Mouse (Mus musculus): ENCODE measurements around the gene Pls1. TPM values are rescaled to one million over a fixed set of nuclear protein-coding genes. Genes with fewer than 3 reads are reported as not detected.
A peak's percentile ranks its signal among the peaks of the same experiment; 100 is the strongest.

Pls1 gene
- total RNA-seq, 2 experiments from 2014 or later, result 0.42 to 0.77 TPM

DNA sequence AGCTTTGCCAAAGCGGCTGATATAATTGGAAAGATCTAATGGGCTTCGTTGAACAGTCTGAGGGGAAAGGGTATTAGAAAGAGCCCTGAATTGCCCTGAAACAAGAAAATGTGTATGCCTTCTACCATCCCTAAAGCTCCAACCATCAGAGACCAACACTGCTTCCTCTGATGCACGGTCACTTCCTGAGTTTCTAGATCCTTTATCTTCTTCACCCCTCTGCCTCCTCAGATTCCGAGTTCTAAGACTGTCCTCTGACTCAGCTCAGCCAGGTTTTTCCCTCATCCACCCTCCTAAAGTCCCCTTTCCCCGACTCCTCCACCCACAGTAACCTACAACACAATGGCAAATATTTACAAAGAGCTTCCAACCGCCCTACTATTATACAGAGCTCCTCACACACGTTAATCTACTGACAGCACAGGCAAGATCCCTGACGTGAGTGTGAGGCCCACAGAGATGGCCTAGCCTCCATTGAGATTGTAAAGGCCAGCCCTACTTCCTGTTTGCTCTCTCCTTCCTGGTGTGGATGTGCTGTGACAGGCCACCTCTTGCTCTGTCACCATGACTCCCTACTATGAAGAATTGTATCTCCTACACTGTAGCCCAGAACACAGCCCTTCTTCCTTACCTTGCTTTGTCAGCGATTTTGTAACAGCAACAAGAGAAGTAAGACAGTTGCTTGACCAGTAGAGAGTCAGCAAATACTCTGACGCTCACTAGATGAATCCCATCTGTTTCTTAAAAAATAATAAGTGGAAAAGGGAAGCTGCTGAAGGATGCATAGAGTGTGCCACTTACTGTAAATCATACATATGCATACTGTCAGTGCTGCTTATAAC, 43.3 kb downstream of the Pls1 start:
- DNase-seq, result no peak

DNA sequence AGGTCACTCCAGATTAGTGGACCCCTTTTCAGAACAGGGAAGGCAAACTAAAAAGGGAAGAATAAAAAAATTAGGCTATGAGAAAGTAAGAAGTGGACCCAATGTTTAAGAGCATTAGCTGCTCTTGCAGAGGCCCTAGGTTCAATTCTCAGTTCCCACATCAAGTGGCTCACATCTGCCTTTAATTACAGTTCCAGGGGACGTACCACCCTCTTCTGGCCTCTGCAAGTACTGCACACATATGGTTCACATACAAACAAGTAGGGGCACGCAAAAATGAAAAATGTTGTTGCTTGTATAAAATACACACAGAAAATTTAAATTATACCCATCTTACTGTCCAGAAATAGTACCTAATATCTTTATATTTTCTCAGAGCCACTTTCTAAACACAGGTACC, 48.8 kb downstream of the Pls1 start:
- DNase-seq, result no peak

DNA sequence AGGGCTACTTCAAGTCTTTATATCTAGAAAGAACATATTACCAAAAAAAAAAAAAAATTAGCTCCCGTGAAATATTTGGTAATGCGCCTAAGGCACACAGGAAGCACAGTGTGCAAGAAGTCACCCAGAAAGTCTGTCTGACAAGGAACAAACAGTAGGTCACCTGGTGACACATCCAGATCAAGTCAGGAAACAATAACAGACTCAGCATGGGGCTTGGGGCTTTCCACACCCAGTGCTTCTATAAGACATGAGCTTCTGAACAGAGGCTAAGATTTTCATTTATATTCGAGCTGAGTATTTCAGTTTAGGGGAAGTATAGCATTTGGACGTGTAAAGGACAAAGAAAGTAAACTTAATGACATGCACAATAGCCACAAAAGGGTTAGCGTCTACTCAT, 49.3 kb downstream of the Pls1 start:
- DNase-seq, result no peak

DNA sequence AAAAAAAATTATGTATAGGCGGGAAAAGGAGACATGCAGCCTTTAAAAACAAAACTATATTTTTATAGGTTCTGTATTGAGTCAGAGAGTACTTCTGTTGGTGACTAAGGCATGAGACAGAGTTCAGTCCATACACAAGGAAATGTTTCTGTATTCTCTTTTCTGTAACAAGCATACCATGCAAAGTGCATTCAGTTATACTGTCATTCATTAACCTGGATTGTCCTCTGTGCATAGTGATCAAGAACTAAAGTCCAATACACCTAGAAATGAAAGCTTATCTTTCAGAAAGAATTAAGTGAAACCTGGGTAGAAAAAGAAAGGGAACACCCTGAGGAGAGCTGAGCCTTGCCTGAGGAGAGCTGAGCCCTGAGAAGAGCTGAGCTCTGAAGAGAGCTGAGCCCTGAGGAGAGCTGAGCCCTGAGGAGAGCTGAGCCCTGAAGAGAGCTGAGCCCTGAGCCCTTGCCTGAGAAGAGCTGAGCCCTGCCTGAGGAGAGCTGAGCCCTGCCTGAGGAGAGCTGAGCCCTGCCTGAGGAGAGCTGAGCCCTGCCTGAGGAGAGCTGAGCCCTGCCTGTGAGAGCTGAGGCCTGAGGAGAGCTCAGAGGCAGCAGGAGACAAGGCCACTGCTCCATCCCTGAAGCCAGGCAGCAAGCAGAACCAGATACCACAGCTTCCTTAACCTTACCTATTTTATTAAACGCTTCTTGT, 49.9 kb downstream of the Pls1 start:
- no peak for DNase-seq

DNA sequence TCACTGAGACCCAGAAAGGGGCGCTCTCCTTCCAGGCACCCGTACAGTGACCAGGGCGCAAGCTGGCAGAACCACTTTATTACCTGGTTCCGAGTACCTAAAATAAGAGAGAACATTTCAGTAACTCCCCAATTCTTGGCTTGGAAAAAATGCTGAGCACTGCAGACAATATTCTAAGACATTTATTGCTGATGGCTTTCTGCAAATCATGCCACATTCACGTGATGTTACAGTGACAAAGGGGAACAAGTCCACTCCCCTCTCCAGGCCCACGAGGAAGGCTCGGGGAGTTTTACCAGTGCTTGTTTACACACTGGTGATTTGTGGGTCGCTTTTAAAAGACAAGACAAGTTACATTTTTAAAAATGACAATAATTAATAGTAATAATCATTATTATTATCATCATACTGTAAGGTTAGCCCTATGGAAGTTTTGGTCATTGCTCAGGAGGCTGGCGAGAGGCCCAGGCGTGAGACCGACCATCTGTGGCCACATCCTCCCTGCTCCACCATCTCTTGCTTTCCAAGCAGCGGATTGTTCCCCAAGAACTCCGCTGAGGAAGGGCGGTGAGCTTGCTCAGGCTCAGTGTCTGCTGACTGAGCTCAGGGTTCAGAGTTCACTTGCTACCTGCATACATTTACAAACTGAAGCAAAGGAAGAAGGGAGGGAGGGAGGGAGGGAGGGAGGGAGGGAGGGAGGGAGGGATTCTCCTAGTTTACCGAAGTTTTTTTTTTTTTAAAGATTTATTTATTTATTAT, 50.9 kb downstream of the Pls1 start:
- no peak for DNase-seq

DNA sequence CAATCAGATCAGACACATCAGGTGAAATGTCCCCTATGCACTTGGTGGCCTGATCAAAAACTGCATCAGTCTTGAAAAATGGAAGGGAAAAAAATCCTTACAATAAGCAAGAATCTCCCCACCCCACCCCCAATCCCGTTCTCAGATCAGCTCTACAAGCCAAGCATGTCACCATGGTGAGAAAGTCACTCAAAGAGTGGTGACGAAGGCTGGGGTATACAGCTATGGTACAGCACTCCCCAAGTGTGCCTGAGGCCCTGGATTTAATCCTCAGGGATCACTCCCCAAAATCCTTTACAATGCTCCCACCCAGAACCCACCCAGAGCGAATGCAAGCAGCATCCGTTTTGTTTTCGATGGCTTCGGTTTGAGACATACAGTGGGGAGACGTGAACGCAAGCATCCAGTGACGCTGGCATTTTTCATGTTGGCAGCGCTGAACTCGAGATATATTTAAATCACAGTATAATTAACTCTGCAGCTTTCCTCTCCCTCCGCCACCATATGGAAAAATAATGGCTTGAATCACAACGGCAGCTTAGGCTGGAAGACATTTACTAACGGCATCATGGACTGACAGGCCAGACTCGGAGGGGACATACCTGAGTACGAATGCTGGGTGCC, 60.1 kb downstream of the Pls1 start:
- DNase-seq, result no peak

DNA sequence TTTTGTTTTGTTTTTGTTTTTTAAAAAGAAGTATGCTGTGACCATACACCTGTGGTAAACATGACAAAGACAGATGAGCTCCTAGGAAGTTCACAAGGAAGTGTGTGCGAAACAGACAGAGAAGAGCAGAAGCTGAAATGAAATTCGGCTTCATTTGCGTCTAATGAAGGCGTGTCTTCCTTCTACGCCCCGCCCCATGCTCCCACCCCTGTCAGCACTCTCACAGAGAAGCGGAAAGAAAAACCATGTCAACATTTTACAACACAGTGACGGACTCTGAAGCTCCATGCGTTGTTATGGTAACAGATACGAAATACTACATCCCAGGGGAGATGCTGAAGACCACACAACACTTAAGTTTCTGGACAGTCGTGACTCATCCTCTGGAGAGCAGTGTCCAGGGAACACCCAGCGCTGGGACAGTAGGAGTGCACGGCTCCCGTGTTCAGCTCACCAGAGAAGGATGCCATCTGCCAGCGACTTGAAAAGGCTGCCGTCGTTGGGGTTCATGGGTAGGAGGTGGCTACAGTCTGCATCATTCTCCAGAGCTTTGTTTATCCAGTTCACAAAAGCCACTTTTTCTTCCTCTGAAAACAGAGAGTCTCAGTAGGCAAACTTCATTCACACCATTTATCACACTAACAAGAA, 61.3 kb downstream of the Pls1 start:
- no peak for DNase-seq

DNA sequence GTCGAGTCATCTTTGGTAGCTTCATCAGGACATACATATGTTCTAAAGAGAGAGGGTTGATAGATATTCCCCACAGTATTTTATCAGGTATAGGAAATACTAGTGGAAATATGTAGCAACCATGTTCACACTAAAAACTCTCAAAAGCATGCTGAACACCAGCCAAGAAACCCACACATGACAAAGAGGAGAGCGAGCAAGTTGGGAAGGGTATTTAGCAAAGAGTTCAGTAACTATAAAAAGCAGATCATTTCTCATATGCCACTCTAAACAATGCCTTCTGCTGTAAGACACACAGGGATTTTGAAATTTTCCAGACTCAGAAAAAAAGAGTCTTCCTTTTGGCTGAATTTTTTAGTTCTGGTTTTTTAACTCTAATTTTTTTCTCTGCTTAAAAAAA, 73.4 kb downstream of the Pls1 start:
- no peak for DNase-seq

DNA sequence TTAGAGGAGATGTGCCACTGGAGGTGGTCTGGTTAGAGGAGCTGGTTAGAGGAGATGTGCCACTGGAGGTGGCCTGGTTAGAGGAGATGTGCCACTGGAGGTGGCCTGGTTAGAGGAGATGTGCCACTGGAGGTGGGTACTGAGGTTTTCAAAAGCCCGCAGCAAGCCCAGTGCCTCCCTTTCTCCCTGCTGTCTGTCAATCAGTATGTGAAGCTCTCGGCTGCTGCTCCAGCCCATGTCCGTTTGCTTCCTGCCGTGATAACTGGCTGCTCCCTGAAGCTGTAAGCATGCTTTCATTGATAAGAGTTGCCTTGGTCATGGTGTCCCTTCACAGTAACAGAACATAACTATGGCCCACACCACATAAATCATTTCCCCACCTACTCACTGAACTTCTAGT, 81.9 kb downstream of the Pls1 start:
- no peak for DNase-seq

DNA sequence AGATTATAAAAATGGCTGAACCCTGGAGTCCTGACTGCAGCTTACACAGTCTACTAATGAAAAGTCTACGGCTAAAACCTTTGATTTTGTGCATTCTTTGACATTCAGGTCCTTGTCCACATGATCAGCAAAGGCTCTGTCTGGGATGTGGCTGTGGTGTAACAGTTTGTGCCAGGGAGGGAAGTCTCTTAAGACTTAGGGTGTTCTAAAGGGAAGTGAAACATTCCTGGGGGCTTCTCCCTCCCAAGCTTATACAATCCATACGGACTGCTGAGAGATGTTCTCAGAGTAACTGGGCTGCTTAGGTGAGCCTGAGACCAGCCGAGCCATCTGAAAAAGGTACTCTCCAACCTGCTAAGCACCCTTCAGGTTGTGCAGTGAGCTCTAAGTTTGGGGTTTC, 82.9 kb downstream of the Pls1 start:
- no peak for DNase-seq

DNA sequence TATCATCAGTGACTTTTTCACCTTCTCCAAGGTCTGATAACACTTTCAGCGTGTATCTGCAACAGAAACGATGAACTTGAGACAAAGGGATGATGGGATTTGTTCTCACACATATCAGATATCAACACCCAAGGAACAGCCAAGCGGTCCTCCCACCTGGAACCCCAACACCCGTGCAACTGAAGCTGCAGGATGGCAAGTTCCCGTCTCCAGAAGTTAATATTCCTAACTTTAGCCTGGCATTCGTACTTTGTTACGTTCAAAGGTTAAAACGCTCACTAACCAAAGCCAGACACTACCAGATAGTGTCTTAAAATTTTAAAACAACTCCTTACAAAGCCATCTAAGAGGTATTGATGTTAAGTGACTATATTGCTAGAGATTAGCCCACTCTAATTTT, 83.7 kb downstream of the Pls1 start:
- no peak for DNase-seq

DNA sequence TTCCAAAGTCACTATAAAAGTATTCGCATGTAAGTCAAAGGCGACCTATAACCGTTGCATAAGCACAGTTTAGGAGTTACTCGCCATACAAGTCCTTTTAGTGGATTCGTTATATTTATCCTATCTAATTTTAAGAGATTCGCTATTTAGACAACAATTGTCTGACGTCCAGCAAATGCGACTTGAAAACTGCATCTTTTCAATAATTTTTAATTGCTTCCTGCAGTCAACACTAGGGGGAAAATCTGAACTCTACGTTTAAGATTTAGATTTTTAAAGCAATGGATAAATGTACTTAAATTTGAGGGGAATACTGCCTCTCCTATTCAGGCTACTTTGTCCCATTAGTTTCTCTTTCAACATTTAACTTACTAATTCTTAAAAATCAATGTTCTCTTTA, 94.4 kb downstream of the Pls1 start:
- DNase-seq, result no peak

DNA sequence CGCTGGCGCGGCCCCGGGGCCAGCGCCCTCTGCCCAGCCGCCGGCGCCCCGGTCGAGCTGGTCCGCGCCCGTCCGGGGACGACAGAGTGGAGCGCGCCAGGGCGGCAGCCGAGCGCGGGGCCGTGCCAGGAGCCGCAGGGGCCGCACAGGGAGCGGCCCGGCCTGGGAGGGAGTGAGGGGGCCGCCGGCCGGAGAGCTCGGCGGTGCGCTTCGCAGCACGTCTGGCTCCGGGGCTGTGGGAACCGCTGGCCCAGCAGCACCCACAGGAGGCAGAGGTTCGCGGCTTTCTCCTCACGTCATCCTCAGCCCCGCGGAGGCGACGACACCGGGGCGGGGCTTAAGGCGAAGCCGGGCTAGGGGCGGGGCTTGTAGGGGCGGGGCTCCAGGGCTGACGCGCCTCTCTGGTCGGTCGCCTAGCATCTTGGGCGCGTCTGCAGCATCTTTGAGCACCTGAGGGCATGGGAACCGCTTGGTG, 95.0 kb downstream of the Pls1 start, which contains the start of gene Trpc1:
TSS of gene Trpc1 (minus strand) at position 339 of the 475 bp plus-strand sequence.
- peak; percentile 85 for DNase-seq

DNA sequence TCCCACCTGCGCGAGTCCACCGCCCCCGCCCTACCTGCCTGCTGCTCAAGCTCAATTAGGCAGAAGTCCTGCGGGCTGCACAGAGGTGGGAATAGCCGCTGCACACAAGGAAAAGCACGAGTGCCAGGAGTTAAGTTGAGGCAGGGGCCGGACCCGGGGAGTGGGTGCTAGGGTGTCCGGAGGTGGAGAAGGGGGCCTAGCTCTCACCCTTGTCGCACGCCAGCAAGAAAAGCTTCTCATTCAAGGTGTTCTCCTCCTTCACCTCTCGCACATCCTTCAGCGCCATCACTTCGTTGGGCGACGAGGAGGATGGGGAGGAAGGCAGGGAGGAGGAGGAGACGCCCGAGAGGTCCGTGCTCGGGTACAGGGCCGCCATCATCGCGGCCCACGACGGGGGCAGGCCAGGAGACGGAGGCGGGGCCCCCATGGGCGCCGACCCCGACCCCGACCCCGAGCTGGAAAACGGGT, 95.6 kb downstream of the Pls1 start:
- peak in 1 of 2 experiments; percentile 51 for DNase-seq

DNA sequence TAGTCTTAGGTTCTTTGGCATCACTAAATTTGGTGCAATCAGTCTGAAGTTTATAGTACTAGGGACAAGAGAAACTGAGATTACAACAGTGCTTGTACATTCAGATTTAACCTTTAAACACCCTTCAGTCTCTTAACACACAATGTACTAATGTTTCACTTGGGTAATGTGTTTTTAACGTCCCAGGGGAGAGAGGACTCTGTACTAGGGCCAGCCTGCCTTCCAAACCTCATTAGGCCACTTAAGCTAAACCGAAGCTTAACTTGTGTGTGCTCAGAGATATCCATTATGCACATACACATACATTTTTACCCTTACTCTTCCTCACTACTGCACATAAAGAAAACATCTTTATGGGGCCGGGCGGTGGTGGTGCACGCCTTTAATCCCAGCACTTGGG, 97.8 kb downstream of the Pls1 start:
- no peak for DNase-seq

DNA sequence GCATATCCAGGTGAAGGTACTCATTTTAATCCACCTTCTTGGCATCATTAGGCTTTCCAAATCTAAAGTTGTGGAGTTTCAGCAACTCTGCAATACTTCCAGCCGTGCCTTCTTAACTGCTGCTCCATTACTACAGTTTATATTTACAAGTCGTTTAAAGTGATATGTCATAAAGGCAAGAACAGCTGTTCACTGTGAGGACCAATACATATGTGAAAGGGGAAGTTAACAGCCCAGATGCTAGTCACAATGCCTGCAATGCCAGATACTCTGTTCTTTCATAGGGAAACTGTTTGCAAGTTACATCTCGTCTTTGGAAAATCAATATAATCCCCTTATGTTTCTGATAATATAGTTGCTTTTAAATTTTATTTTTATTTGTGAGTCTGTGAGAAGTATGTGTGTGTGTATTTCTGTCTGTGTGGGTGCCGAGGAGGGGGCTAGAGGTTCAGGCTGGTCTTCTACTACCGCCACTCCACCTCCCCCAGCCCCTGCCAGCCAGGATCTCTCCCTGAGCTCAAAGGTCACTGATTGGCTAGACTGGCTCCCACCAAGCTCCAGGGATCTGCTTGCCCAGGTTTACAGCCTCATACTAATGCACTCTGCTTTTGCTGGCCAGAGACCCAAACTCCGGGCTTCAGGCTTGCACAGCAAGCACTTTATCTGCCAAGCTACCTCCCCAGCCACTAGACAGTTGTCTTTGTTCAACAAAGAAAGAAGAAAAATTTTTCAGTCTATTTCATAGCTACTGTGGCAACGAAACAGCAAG, 100.1 kb downstream of the Pls1 start:
- no peak for DNase-seq

DNA sequence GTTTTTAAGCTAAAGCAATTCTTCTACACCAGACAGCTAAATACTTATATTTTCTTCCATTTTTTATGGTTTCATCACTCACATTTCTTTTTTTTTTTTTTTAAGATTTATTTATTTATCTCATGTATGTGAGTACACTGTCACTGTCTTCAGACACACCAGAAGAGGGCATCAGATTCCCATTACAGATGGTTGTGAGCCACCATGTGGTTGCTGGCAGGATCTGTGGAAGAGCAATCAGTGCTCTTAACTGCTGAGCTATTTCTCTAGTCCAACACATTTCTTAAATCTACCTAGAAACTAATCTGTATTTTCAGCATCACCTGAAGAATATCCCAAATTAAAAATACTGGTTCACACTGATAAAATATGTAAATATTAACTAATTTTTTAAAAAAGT, 108.9 kb downstream of the Pls1 start:
- DNase-seq, result no peak

DNA sequence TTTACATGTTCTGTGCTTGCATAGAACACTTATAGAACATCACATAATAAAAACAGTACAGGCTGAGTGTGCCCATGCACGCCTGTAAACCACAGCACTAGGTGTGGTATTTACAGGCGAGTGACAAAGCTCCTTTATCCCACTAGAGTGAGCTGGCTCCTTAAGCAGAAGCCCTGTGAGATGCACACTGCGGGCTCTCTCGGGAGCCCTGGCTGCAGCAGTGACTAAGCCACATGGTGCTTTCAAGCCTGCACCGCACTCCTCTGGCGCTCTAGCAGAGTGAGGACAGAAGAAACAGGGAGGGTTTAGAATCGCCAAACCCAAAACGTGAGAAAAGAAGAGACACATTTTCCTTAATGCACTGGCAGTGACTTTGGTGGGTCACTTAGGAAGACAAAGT, 132.5 kb downstream of the Pls1 start:
- DNase-seq, result no peak

DNA sequence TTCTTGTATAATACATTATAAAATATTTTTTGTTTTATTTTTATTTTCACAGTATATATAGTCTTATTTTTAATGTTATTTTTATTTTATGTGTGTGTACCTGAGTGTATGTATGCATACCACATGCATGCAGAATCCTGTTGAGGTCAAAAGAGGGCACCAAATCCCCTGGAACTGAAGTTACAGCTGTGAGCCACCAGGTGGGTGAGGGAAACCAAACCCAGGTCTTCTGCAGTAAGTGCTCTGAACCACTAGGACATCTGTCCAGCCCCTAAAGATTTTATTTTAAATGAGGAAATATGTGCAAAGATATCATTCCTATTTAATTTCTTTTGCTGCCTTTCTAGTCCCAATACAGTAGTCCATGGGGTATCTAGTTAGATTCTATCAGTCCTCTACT, 136.2 kb downstream of the Pls1 start:
- DNase-seq, result no peak

DNA sequence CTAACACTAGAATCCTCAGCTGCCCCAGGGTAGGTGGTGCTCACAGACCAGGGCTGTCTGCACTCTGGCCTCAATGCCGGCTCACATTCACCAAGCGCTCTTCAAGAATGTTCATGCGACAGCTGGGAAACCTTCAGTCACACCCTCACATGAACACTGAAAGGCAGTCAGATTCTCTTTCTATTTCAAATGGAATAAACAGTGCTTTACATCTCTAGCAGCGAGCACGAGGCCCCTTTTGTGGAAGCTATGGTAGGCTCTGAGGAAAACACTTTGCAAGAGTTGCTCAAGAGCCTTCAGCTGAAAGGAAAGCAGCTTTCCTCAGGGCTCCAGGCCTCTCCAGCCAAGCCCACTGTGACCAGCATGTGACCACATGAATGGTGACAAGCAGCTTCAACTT, 139.7 kb downstream of the Pls1 start:
- no peak for DNase-seq

DNA sequence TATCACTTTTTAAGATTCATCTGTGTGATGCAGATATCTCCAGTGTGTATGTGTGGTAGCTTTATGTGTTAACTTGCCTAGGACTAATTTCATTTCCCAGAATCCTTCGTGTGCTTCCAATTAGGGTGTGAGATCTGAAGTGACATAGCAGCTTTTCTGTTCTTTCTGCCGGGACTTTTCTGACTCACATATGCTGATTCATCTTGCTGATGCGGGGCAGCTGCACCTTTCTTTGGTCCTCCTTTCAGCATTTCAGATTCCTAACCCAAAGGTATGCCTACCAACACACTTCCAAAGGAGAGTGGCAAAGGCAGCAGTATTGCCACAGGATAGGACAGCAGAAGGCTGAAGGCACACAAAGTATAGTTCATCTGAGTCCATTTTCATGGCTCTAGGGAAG, 141.0 kb downstream of the Pls1 start:
- no peak for DNase-seq
